Mouse (Mus musculus) ovary, postnatal 10 days (tissue): ENCODE measurements around the gene Cks2.

Experiments
- DNase-seq: peaks from one replicate; pipeline ENCODE4 v3.0.0; 2022; ENCODE audit warnings: low spot score

The Cks2 gene

GRCm38 (mm10) chr13:51681076-51681475 is 36.0 kb downstream of the Cks2 start:
- DNase-seq = no peak

- no peak for DNase-seq
These were observed 36.6 kb downstream of the Cks2 start for GRCm38 (mm10) chr13:51681634-51682033.

GRCm38 (mm10) chr13:51685290-51685966 is 40.4 kb downstream of the Cks2 start:
- DNase-seq = no peak

GRCm38 (mm10) chr13:51686966-51687365 is 41.9 kb downstream of the Cks2 start:
- DNase-seq = no peak

GRCm38 (mm10) chr13:51688688-51689087 is 43.7 kb downstream of the Cks2 start:
- no peak for DNase-seq

- no peak for DNase-seq
These were observed 51.4 kb downstream of the Cks2 start for GRCm38 (mm10) chr13:51696481-51696880.

GRCm38 (mm10) chr13:51697455-51697854 is 52.4 kb downstream of the Cks2 start:
- no peak for DNase-seq

GRCm38 (mm10) chr13:51697897-51698296 is 52.9 kb downstream of the Cks2 start:
- DNase-seq = no peak

- no peak for DNase-seq
These were observed 53.3 kb downstream of the Cks2 start for GRCm38 (mm10) chr13:51698318-51698717.
